Mouse (Mus musculus): ENCODE measurements around the gene Olfr356. TPM values are rescaled to one million over a fixed set of nuclear protein-coding genes. Genes with fewer than 3 reads are reported as not detected.

The Olfr356 gene
- total RNA-seq (2014; fragmentation: Nextera tagmentation) (not detected in 2 replicates), total RNA-seq (2017) (not detected in 2 replicates), polyA plus RNA-seq (2012) (not detected in 2 replicates)

DNA sequence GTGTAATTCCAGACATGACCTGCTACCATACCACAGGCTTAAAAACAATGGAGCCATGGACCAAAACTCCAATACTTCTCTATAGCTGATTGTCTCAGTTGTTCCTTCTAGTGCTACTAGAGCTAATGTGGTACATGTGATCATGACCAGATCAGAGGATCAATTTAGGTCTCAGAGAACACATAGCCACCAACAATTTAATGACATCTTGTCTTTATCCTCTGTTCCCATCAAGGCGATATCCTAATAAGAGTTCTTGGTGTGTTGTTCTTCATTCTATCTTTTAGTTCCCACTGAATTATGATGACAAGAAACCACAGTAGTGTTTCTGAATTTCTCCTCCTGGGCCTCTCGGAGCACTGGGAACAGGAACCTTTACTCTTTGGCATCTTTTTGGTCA is at the start of gene Olfr356:
Gene Olfr356 (plus strand): TSS at position 301 of the 400 bp plus-strand sequence.
- no peak for DNase-seq (ENCODE audit: low spot score)
- no peak within 1 kb of the TSS for H3K4me3 ChIP-seq (ENCODE audit: low read depth, low read length)
- TF ChIP-seq POLR2AphosphoS5 (IDR thresholded peaks at IDR 0.05; ENCODE audit: insufficient replicate concordance, low read depth, low read length) (no peak), GATA2 (IDR thresholded peaks at IDR 0.05; ENCODE audit: borderline replicate concordance, low read depth, low read length) (no peak), CTCF (IDR thresholded peaks at IDR 0.05; ENCODE audit: low read depth, low read length) (no peak), GATA1 (IDR thresholded peaks at IDR 0.05; ENCODE audit: borderline replicate concordance, low read length) (no peak), TAL1 (conservative IDR thresholded peaks at IDR 0.05; ENCODE audit: low read depth, low read length) (no peak)
- no peaks in the 10 kb centered on the region for H3K36me3 ChIP-seq (replicated peaks)
- H3K9me3 ChIP-seq (replicated peaks): no peaks in the 10 kb centered on the region
- no peak for ATAC-seq (ENCODE audit: extremely low read depth, insufficient number of reproducible peaks, low FRiP score, poor library complexity, severe bottlenecking)
- no peaks in the 10 kb centered on the region for H3K4me1 ChIP-seq (ENCODE audit: insufficient read depth, low read depth, low read length)
- H3K27me3 ChIP-seq (ENCODE audit: insufficient read depth, low read length): no peaks in the 10 kb centered on the region

DNA sequence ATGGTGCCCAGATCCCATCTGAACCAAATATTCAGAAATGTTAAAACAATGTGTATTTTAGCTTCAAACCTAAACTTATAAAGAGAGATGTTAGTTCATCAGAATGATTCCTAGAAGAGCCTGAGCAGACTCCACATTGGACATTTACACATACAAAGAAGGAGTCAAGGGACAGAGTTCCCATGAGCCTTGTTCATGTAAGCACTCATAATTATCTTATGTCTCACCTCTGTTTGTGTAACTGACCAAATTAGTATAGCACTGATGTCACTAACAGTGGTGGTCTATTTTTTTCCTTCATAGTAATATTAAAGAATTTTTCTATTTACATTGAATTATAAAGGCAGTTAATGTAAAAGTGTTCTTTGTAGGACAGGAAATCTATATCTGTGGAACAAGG is 44.1 kb upstream of the Olfr356 start, which contains the start of gene Olfr353:
Gene Olfr353 (minus strand): TSS at position 101 of the 400 bp plus-strand sequence.
- TF ChIP-seq TAL1 (conservative IDR thresholded peaks at IDR 0.05; ENCODE audit: low read depth, low read length): no peak
- TF ChIP-seq POLR2AphosphoS5 (IDR thresholded peaks at IDR 0.05; ENCODE audit: insufficient replicate concordance, low read depth, low read length): no peak
- no peak for TF ChIP-seq GATA2 (IDR thresholded peaks at IDR 0.05; ENCODE audit: borderline replicate concordance, low read depth, low read length)
- TF ChIP-seq GATA1 (IDR thresholded peaks at IDR 0.05; ENCODE audit: borderline replicate concordance, low read length): no peak
- TF ChIP-seq CTCF (IDR thresholded peaks at IDR 0.05; ENCODE audit: low read depth, low read length): no peak
- no peak for ATAC-seq (ENCODE audit: extremely low read depth, insufficient number of reproducible peaks, low FRiP score, poor library complexity, severe bottlenecking)
- Histone ChIP-seq H3K4me3 (ENCODE audit: low read depth, low read length) (no peak within 1 kb of the TSS), H3K9me3 (replicated peaks) (no peaks in the 10 kb centered on the region), H3K4me1 (ENCODE audit: insufficient read depth, low read depth, low read length) (no peaks in the 10 kb centered on the region), H3K36me3 (replicated peaks) (no peaks in the 10 kb centered on the region), H3K27me3 (ENCODE audit: insufficient read depth, low read length) (peaks cover 3% of the 10 kb centered on the region; the same call in 1 of the 2 replicates)
- DNase-seq (ENCODE audit: low spot score): no peak

DNA sequence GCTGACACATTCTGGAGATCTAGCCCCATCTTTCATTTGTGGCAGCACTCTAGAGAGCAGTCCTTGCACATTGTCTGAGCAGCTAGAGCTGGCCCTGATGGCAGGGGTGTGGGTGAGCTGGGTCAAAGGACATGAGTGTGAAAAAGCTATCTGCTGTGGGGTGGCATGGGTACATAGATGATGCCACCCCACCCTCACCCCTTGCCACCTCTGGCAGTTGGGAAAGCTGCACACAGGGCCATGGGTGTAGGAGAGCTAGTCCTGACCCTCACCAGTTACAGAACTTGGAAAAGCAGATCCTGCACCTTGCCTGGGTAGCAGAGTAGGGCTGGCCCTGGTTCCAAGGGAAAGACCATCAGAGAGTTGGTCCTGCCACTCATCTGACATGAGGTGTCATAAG is 39.8 kb upstream of the Olfr356 start:
- Histone ChIP-seq H3K9me3 (replicated peaks) (no peaks in the 10 kb centered on the region), H3K27me3 (ENCODE audit: insufficient read depth, low read length) (no peaks in the 10 kb centered on the region), H3K4me1 (ENCODE audit: insufficient read depth, low read depth, low read length) (no peaks in the 10 kb centered on the region), H3K4me3 (ENCODE audit: low read depth, low read length) (no peak overlapping the region), H3K36me3 (replicated peaks) (no peaks in the 10 kb centered on the region)
- DNase-seq (ENCODE audit: low spot score) (no peak), ATAC-seq (ENCODE audit: extremely low read depth, insufficient number of reproducible peaks, low FRiP score, poor library complexity, severe bottlenecking) (no peak)
- TF ChIP-seq GATA2 (IDR thresholded peaks at IDR 0.05; ENCODE audit: borderline replicate concordance, low read depth, low read length): no peak
- TF ChIP-seq GATA1 (IDR thresholded peaks at IDR 0.05; ENCODE audit: borderline replicate concordance, low read length): no peak
- no peak for TF ChIP-seq TAL1 (conservative IDR thresholded peaks at IDR 0.05; ENCODE audit: low read depth, low read length)
- no peak for TF ChIP-seq CTCF (IDR thresholded peaks at IDR 0.05; ENCODE audit: low read depth, low read length)
- TF ChIP-seq POLR2AphosphoS5 (IDR thresholded peaks at IDR 0.05; ENCODE audit: insufficient replicate concordance, low read depth, low read length): no peak

GRCm38 (mm10) chr2:36905380-36905779 is 31.5 kb upstream of the Olfr356 start, which contains the start of gene Olfr354:
Olfr354 (plus strand) TSS chr2:36905680.
- Histone ChIP-seq H3K4me1 (ENCODE audit: insufficient read depth, low read depth, low read length) (no peaks in the 10 kb centered on the region), H3K4me3 (ENCODE audit: low read depth, low read length) (no peak within 1 kb of the TSS), H3K27me3 (ENCODE audit: insufficient read depth, low read length) (no peaks in the 10 kb centered on the region; the same call in 1 of the 2 replicates), H3K9me3 (replicated peaks) (no peaks in the 10 kb centered on the region), H3K36me3 (replicated peaks) (no peaks in the 10 kb centered on the region)
- DNase-seq (ENCODE audit: low spot score) (no peak), ATAC-seq (ENCODE audit: extremely low read depth, insufficient number of reproducible peaks, low FRiP score, poor library complexity, severe bottlenecking) (no peak)
- no peak for TF ChIP-seq CTCF (IDR thresholded peaks at IDR 0.05; ENCODE audit: low read depth, low read length)
- no peak for TF ChIP-seq GATA1 (IDR thresholded peaks at IDR 0.05; ENCODE audit: borderline replicate concordance, low read length)
- TF ChIP-seq GATA2 (IDR thresholded peaks at IDR 0.05; ENCODE audit: borderline replicate concordance, low read depth, low read length): no peak
- TF ChIP-seq TAL1 (conservative IDR thresholded peaks at IDR 0.05; ENCODE audit: low read depth, low read length): no peak
- no peak for TF ChIP-seq POLR2AphosphoS5 (IDR thresholded peaks at IDR 0.05; ENCODE audit: insufficient replicate concordance, low read depth, low read length)

GRCm38 (mm10) chr2:36928797-36929196 is 8.1 kb upstream of the Olfr356 start, which contains the start of gene Olfr355:
Olfr355 (minus strand) TSS chr2:36928897.
- ATAC-seq (ENCODE audit: extremely low read depth, insufficient number of reproducible peaks, low FRiP score, poor library complexity, severe bottlenecking): no peak

More at GRCm38 (mm10) chr2:36928797-36929196, 8.1 kb upstream of the Olfr356 start, which contains the start of gene Olfr355:
- H3K36me3 ChIP-seq (replicated peaks): no peaks in the 10 kb centered on the region
- H3K27me3 ChIP-seq (ENCODE audit: insufficient read depth, low read length): no peaks in the 10 kb centered on the region
- no peak for DNase-seq (ENCODE audit: low spot score)
- no peak for TF ChIP-seq POLR2AphosphoS5 (IDR thresholded peaks at IDR 0.05; ENCODE audit: insufficient replicate concordance, low read depth, low read length)
- no peak for TF ChIP-seq GATA2 (IDR thresholded peaks at IDR 0.05; ENCODE audit: borderline replicate concordance, low read depth, low read length)
- no peak for TF ChIP-seq GATA1 (IDR thresholded peaks at IDR 0.05; ENCODE audit: borderline replicate concordance, low read length)
- TF ChIP-seq CTCF (IDR thresholded peaks at IDR 0.05; ENCODE audit: low read depth, low read length): no peak
- TF ChIP-seq TAL1 (conservative IDR thresholded peaks at IDR 0.05; ENCODE audit: low read depth, low read length): no peak
- H3K4me3 ChIP-seq (ENCODE audit: low read depth, low read length): no peak within 1 kb of the TSS
- no peaks in the 10 kb centered on the region for H3K9me3 ChIP-seq (replicated peaks)
- H3K4me1 ChIP-seq (ENCODE audit: insufficient read depth, low read depth, low read length): no peaks in the 10 kb centered on the region

Other genes starting within 250 kb of the Olfr356 start
- not detected in 2 replicates for gene Olfr347, start 205.2 kb upstream of the Olfr356 start, total RNA-seq (2014; fragmentation: Nextera tagmentation)
- gene Olfr347, start 205.2 kb upstream of the Olfr356 start, total RNA-seq (2017): 0.33 TPM in 1 of 2 replicates, not detected in the other
- gene Olfr347, start 205.2 kb upstream of the Olfr356 start, polyA plus RNA-seq (2012): not detected in 2 replicates
- gene Olfr348, start 152.8 kb upstream of the Olfr356 start, total RNA-seq (2014; fragmentation: Nextera tagmentation): not detected in 2 replicates
- gene Olfr348, start 152.8 kb upstream of the Olfr356 start, total RNA-seq (2017): 0.06 and 0.11 TPM in 2 replicates
- gene Olfr348, start 152.8 kb upstream of the Olfr356 start, polyA plus RNA-seq (2012): not detected in 2 replicates
- not detected in 2 replicates for gene Olfr50, start 146.6 kb upstream of the Olfr356 start, total RNA-seq (2014; fragmentation: Nextera tagmentation)
- 0.05 and 0.06 TPM in 2 replicates for gene Olfr50, start 146.6 kb upstream of the Olfr356 start, total RNA-seq (2017)
- not detected in 2 replicates for gene Olfr50, start 146.6 kb upstream of the Olfr356 start, polyA plus RNA-seq (2012)
- gene Olfr3, start 120.1 kb upstream of the Olfr356 start, total RNA-seq (2014; fragmentation: Nextera tagmentation): not detected in 2 replicates
- 0.11 and 0.12 TPM in 2 replicates for gene Olfr3, start 120.1 kb upstream of the Olfr356 start, total RNA-seq (2017)
- not detected in 2 replicates for gene Olfr3, start 120.1 kb upstream of the Olfr356 start, polyA plus RNA-seq (2012)
- not detected in 2 replicates for gene Olfr350, start 90.8 kb upstream of the Olfr356 start, total RNA-seq (2014; fragmentation: Nextera tagmentation)
- gene Olfr350, start 90.8 kb upstream of the Olfr356 start, total RNA-seq (2017): 0.22 and 0.23 TPM in 2 replicates
- gene Olfr350, start 90.8 kb upstream of the Olfr356 start, polyA plus RNA-seq (2012): not detected in 2 replicates
- gene Olfr351, start 74.5 kb upstream of the Olfr356 start, total RNA-seq (2014; fragmentation: Nextera tagmentation): not detected in 2 replicates
- gene Olfr351, start 74.5 kb upstream of the Olfr356 start, total RNA-seq (2017): 0.16 and 0.41 TPM in 2 replicates
- not detected in 2 replicates for gene Olfr351, start 74.5 kb upstream of the Olfr356 start, polyA plus RNA-seq (2012)
- not detected in 2 replicates for gene Olfr352, start 68.7 kb upstream of the Olfr356 start, total RNA-seq (2014; fragmentation: Nextera tagmentation)
- 0.05 TPM in 1 of 2 replicates, not detected in the other for gene Olfr352, start 68.7 kb upstream of the Olfr356 start, total RNA-seq (2017)
- gene Olfr352, start 68.7 kb upstream of the Olfr356 start, polyA plus RNA-seq (2012): not detected in 2 replicates
- not detected in 2 replicates for gene Olfr353, start 44.2 kb upstream of the Olfr356 start, total RNA-seq (2014; fragmentation: Nextera tagmentation)
- 0.05 and 0.12 TPM in 2 replicates for gene Olfr353, start 44.2 kb upstream of the Olfr356 start, total RNA-seq (2017)
- gene Olfr353, start 44.2 kb upstream of the Olfr356 start, polyA plus RNA-seq (2012): not detected in 2 replicates
- not detected in 2 replicates for gene Olfr354, start 31.4 kb upstream of the Olfr356 start, total RNA-seq (2014; fragmentation: Nextera tagmentation)
- gene Olfr354, start 31.4 kb upstream of the Olfr356 start, total RNA-seq (2017): 0.16 and 0.17 TPM in 2 replicates
- gene Olfr354, start 31.4 kb upstream of the Olfr356 start, polyA plus RNA-seq (2012): not detected in 2 replicates
- gene Olfr355, start 8.2 kb upstream of the Olfr356 start, total RNA-seq (2014; fragmentation: Nextera tagmentation): not detected in 2 replicates
- 0.06 and 0.11 TPM in 2 replicates for gene Olfr355, start 8.2 kb upstream of the Olfr356 start, total RNA-seq (2017)
- gene Olfr355, start 8.2 kb upstream of the Olfr356 start, polyA plus RNA-seq (2012): not detected in 2 replicates
- gene Olfr357, start 56.7 kb downstream of the Olfr356 start, total RNA-seq (2014; fragmentation: Nextera tagmentation): not detected in 2 replicates
- gene Olfr357, start 56.7 kb downstream of the Olfr356 start, total RNA-seq (2017): 0.06 and 0.11 TPM in 2 replicates
- gene Olfr357, start 56.7 kb downstream of the Olfr356 start, polyA plus RNA-seq (2012): not detected in 2 replicates
- not detected in 2 replicates for gene Olfr358, start 72.2 kb downstream of the Olfr356 start, total RNA-seq (2014; fragmentation: Nextera tagmentation)
- gene Olfr358, start 72.2 kb downstream of the Olfr356 start, total RNA-seq (2017): 0.05 and 0.06 TPM in 2 replicates
- not detected in 2 replicates for gene Olfr358, start 72.2 kb downstream of the Olfr356 start, polyA plus RNA-seq (2012)
- not detected in 2 replicates for gene Olfr360, start 128.6 kb downstream of the Olfr356 start, total RNA-seq (2014; fragmentation: Nextera tagmentation)
- 0.16 TPM in 1 of 2 replicates, not detected in the other for gene Olfr360, start 128.6 kb downstream of the Olfr356 start, total RNA-seq (2017)
- not detected in 2 replicates for gene Olfr360, start 128.6 kb downstream of the Olfr356 start, polyA plus RNA-seq (2012)
- gene Olfr361, start 152.2 kb downstream of the Olfr356 start, total RNA-seq (2014; fragmentation: Nextera tagmentation): not detected in 2 replicates
- 0.06 and 0.11 TPM in 2 replicates for gene Olfr361, start 152.2 kb downstream of the Olfr356 start, total RNA-seq (2017)
- gene Olfr361, start 152.2 kb downstream of the Olfr356 start, polyA plus RNA-seq (2012): not detected in 2 replicates
- not detected in 2 replicates for gene Olfr362, start 180.8 kb downstream of the Olfr356 start, total RNA-seq (2014; fragmentation: Nextera tagmentation)
- 0.16 TPM in 1 of 2 replicates, not detected in the other for gene Olfr362, start 180.8 kb downstream of the Olfr356 start, total RNA-seq (2017)
- not detected in 2 replicates for gene Olfr362, start 180.8 kb downstream of the Olfr356 start, polyA plus RNA-seq (2012)
- not detected in 2 replicates for gene Olfr364-ps1, start 202.2 kb downstream of the Olfr356 start, total RNA-seq (2014; fragmentation: Nextera tagmentation)
- 0.06 and 0.27 TPM in 2 replicates for gene Olfr364-ps1, start 202.2 kb downstream of the Olfr356 start, total RNA-seq (2017)
- not detected in 2 replicates for gene Olfr364-ps1, start 202.2 kb downstream of the Olfr356 start, polyA plus RNA-seq (2012)